Mouse (Mus musculus) intestine, embryonic 16.5 days (tissue): Measurements from ENCODE around the gene Aff3. TPM values are rescaled to one million over a fixed set of nuclear protein-coding genes. Genes with fewer than 3 reads are reported as not detected.

Experiments used
- ATAC-seq: fragments of 200-750 bp; cut with Nextera tagmentation; 2 replicates; pipeline ENCODE4 v1.8.0; 2017; ENCODE audit warnings: moderate TSS enrichment, moderate library complexity
- H3K27ac ChIP-seq: fragments of 300-500 bp; sonication (generic); 2 replicates; pipeline ENCODE4 v1.5.1; 2014; ENCODE audit warnings: mild to moderate bottlenecking, low read length
- H3K27me3 ChIP-seq: fragments of 300-500 bp; sonication (generic); replicated peaks from 2 replicates; pipeline ENCODE4 v1.6.1; 2014; ENCODE audit warnings: low read length, control low read depth, mixed read lengths; ENCODE audit not compliant: control insufficient read depth, insufficient read depth
- H3K36me3 ChIP-seq: fragments of 300-500 bp; sonication (generic); 2 replicates; pipeline ENCODE4 v1.6.1; 2014; ENCODE audit warnings: low read length, control low read depth; ENCODE audit not compliant: control insufficient read depth, insufficient read depth
- H3K4me1 ChIP-seq: fragments of 300-500 bp; sonication (generic); 2 replicates; pipeline ENCODE4 v1.6.1; 2014; ENCODE audit warnings: low read length, control low read depth, mixed read lengths; ENCODE audit not compliant: control insufficient read depth, insufficient read depth
- H3K4me2 ChIP-seq: fragments of 300-500 bp; sonication (generic); 2 replicates; pipeline ENCODE4 v1.6.1; 2014; ENCODE audit warnings: low read depth, low read length, control low read depth
- H3K4me3 ChIP-seq: fragments of 300-500 bp; sonication (generic); 2 replicates; pipeline ENCODE4 v1.5.1; 2014; ENCODE audit warnings: mild to moderate bottlenecking, low read length
- H3K9ac ChIP-seq: fragments of 300-500 bp; sonication (generic); 2 replicates; pipeline ENCODE4 v1.6.1; 2014; ENCODE audit warnings: low read depth, low read length
- H3K9me3 ChIP-seq: fragments of 300-500 bp; sonication (generic); 2 replicates; pipeline ENCODE4 v1.6.1; 2016; ENCODE audit warnings: low read length, control low read depth; ENCODE audit not compliant: control insufficient read depth
- WGBS: fragments of 180-500 bp; shearing (Covaris S2); extraction: QIAGEN DNeasy Blood & Tissue Kit; methylation state at CpG from one replicate; pipeline ENCODE4 v1.1.7; 2014; 5-methylcytosine and 5-hydroxymethylcytosine counted together
- polyA plus RNA-seq: library from polyadenylated mRNA; unstranded; fragments of >200 nt; fragmentation: Nextera tagmentation; extraction: Ambion mirVana; gene quantifications from 2 replicates; pipeline ENCODE4 v1.2.1, GENCODE M21; 2015

The Aff3 gene
- polyA plus RNA-seq, 1 experiment from 2014 or later = 2.1 TPM

- Histone ChIP-seq H3K9ac (no peak overlapping the region), H3K27me3 (no peaks in the 10 kb centered on the region), H3K36me3 (no peaks in the 10 kb centered on the region), H3K4me1 (no peaks in the 10 kb centered on the region), H3K9me3 (no peaks in the 10 kb centered on the region), H3K4me2 (no peak overlapping the region), H3K27ac (no peak overlapping the region), H3K4me3 (no peak overlapping the region)
- 0 out of 2 replicates have a peak, but pooled peaks have one; percentile 36 for ATAC-seq
- 40% methylated on average over 6 of the region's 6 CpGs for WGBS
These were observed 271.2 kb downstream of the Aff3 start for GRCm38 (mm10) chr1:38393516-38393915.

GRCm38 (mm10) chr1:38392928-38393327, 271.8 kb downstream of the Aff3 start:
- H3K36me3 ChIP-seq = no peaks in the 10 kb centered on the region
- no peak overlapping the region for H3K4me2 ChIP-seq
- 0 out of 2 replicates have a peak, but pooled peaks have one; percentile 55 for ATAC-seq
- no peak overlapping the region for H3K9ac ChIP-seq
- H3K4me1 ChIP-seq = 0 out of 2 replicates have a peak, but pooled peaks cover 2% of the 10 kb centered on the region
- 36% methylated on average over 2 of the region's 2 CpGs for WGBS
- no peaks in the 10 kb centered on the region for H3K9me3 ChIP-seq
- no peak overlapping the region for H3K27ac ChIP-seq
- no peak overlapping the region for H3K4me3 ChIP-seq
- no peaks in the 10 kb centered on the region for H3K27me3 ChIP-seq

GRCm38 (mm10) chr1:38390886-38391249, 273.9 kb downstream of the Aff3 start:
- Histone ChIP-seq H3K27me3 (no peaks in the 10 kb centered on the region), H3K9me3 (no peaks in the 10 kb centered on the region), H3K4me2 (no peak overlapping the region), H3K4me1 (0 out of 2 replicates have a peak, but pooled peaks cover 2% of the 10 kb centered on the region), H3K9ac (no peak overlapping the region), H3K27ac (no peak overlapping the region), H3K4me3 (no peak overlapping the region), H3K36me3 (no peaks in the 10 kb centered on the region)
- ATAC-seq = no peak
- 70% methylated on average over 7 of the region's 7 CpGs for WGBS

- no peak for ATAC-seq
- H3K36me3 ChIP-seq = no peaks in the 10 kb centered on the region
- whole genome bisulfite sequencing = 83% methylated on average over 17 of the region's 17 CpGs
- no peak overlapping the region for H3K27ac ChIP-seq
- H3K4me2 ChIP-seq = no peak overlapping the region
- H3K27me3 ChIP-seq = no peaks in the 10 kb centered on the region
- H3K9ac ChIP-seq = no peak overlapping the region
- H3K4me3 ChIP-seq = no peak overlapping the region
- H3K9me3 ChIP-seq = no peaks in the 10 kb centered on the region
- 0 out of 2 replicates have a peak, but pooled peaks cover 2% of the 10 kb centered on the region for H3K4me1 ChIP-seq
These were observed 274.4 kb downstream of the Aff3 start for GRCm38 (mm10) chr1:38390235-38390885.

GRCm38 (mm10) chr1:38389576-38389975, 275.2 kb downstream of the Aff3 start:
- H3K27me3 ChIP-seq = no peaks in the 10 kb centered on the region
- H3K4me1 ChIP-seq = peaks cover 2% of the 10 kb centered on the region; the same call in 1 of the 2 replicates
- H3K36me3 ChIP-seq = no peaks in the 10 kb centered on the region
- H3K4me3 ChIP-seq = no peak overlapping the region
- ATAC-seq = no peak
- 74% methylated on average over 7 of the region's 7 CpGs for WGBS
- H3K9me3 ChIP-seq = no peaks in the 10 kb centered on the region
- no peak overlapping the region for H3K9ac ChIP-seq
- no peak overlapping the region for H3K4me2 ChIP-seq
- H3K27ac ChIP-seq = no peak overlapping the region

- Histone ChIP-seq H3K27ac (no peak overlapping the region), H3K36me3 (no peaks in the 10 kb centered on the region), H3K4me2 (no peak overlapping the region), H3K9me3 (no peaks in the 10 kb centered on the region), H3K4me3 (no peak overlapping the region), H3K27me3 (no peaks in the 10 kb centered on the region), H3K4me1 (peaks cover 2% of the 10 kb centered on the region; the same call in 1 of the 2 replicates), H3K9ac (no peak overlapping the region)
- WGBS = 59% methylated on average over 3 of the region's 3 CpGs
- ATAC-seq = no peak
These were observed 276.3 kb downstream of the Aff3 start for GRCm38 (mm10) chr1:38388466-38388865.

- peak; percentile 69; the same call in 1 of the 2 replicates for ATAC-seq
- Histone ChIP-seq H3K4me3 (no peak overlapping the region), H3K9me3 (no peaks in the 10 kb centered on the region), H3K4me2 (no peak overlapping the region), H3K27me3 (no peaks in the 10 kb centered on the region), H3K27ac (no peak overlapping the region), H3K4me1 (peaks cover 2% of the 10 kb centered on the region; the same call in 1 of the 2 replicates), H3K36me3 (no peaks in the 10 kb centered on the region), H3K9ac (no peak overlapping the region)
- WGBS = 49% methylated on average over 9 of the region's 9 CpGs
These were observed 277.3 kb downstream of the Aff3 start for GRCm38 (mm10) chr1:38387438-38387837.

GRCm38 (mm10) chr1:38384457-38385121, 280.2 kb downstream of the Aff3 start:
- Histone ChIP-seq H3K4me1 (peaks cover 2% of the 10 kb centered on the region; the same call in 1 of the 2 replicates), H3K9me3 (no peaks in the 10 kb centered on the region), H3K27me3 (no peaks in the 10 kb centered on the region), H3K9ac (no peak overlapping the region), H3K27ac (no peak overlapping the region), H3K4me2 (no peak overlapping the region), H3K4me3 (no peak overlapping the region), H3K36me3 (no peaks in the 10 kb centered on the region)
- WGBS = 46% methylated on average over 16 of the region's 16 CpGs
- ATAC-seq = no peak

- H3K9ac ChIP-seq = no peak overlapping the region
- ATAC-seq = no peak
- H3K36me3 ChIP-seq = no peaks in the 10 kb centered on the region
- H3K9me3 ChIP-seq = no peaks in the 10 kb centered on the region
- H3K27me3 ChIP-seq = no peaks in the 10 kb centered on the region
- peaks cover 2% of the 10 kb centered on the region; the same call in 1 of the 2 replicates for H3K4me1 ChIP-seq
- 79% methylated on average over 7 of the region's 7 CpGs for WGBS
- no peak overlapping the region for H3K4me2 ChIP-seq
- no peak overlapping the region for H3K4me3 ChIP-seq
- no peak overlapping the region for H3K27ac ChIP-seq
These were observed 280.7 kb downstream of the Aff3 start for GRCm38 (mm10) chr1:38384010-38384409.
